In the genomic region with DNA sequence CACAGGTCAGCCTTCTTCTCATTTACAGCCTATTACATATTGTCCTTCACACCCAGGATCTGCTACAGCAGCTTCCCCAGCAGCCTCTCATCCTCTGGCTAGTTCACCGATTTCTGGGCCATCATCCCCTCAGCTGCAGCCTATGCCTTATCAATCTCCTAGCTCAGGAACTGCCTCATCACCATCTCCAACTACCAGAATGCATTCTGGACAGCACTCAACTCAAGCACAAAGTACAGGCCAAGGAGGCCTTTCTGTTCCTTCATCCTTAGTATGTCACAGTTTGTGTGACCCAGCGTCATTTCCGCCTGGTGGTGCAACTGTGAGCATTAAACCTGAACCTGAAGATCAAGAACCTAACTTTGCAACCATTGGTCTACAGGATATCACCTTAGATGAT, we compare ENCODE assay signal across 14 mouse cellular contexts. TPM values are rescaled to one million over a fixed set of nuclear protein-coding genes. Genes with fewer than 3 reads are reported as not detected.
DNase-seq lines count a peak whose midpoint lies in the region; ATAC-seq lines count a peak whose summit lies in the region.
"Had no signal": no experiment of that assay in that cellular context is flagged by ENCODE, and none has a peak within 500 bp of the region (broad histone marks: within the 10 kb centered on the region; RNA-seq: fewer than 3 reads in every experiment).

No protein-coding gene starts in this region.

- no peaks in the 10 kb centered on the region for H3K9me3 ChIP-seq in hindbrain, embryonic 11.5 days (ENCODE audit: control insufficient read depth, low read length)
- H3K9me3 ChIP-seq: forebrain, embryonic 10.5 days; hindbrain, embryonic 12.5 days; liver, embryonic 12.5 days had no signal

- no peak overlapping the region for H3K9ac ChIP-seq in hindbrain, embryonic 11.5 days (ENCODE audit: low read depth, low read length)
- H3K9ac ChIP-seq: hindbrain, embryonic 12.5 days; liver, embryonic 12.5 days had no signal

- peaks cover 8% of the 10 kb centered on the region for H3K36me3 ChIP-seq in hindbrain, embryonic 11.5 days (ENCODE audit: control insufficient read depth, insufficient read depth, low read length)

- ATAC-seq in hindbrain, embryonic 11.5 days (ENCODE audit: low FRiP score): no peak
- ATAC-seq: inflammation-experienced regulatory T-cells, adult 6 months; liver, embryonic 12.5 days; midbrain, embryonic 16.5 days had no signal

- H3K4me1 ChIP-seq in hindbrain, embryonic 11.5 days (replicated peaks; ENCODE audit: control insufficient read depth, insufficient read depth, low read length): no peaks in the 10 kb centered on the region
- H3K4me1 ChIP-seq: forebrain, embryonic 10.5 days; hindbrain, embryonic 12.5 days; liver, embryonic 12.5 days had no signal

- over 99% methylated on average over 3 of the region's 3 CpGs for WGBS in hindbrain, embryonic 11.5 days

- no peak overlapping the region for H3K4me3 ChIP-seq in hindbrain, embryonic 11.5 days (ENCODE audit: low read depth, low read length)
- H3K4me3 ChIP-seq: forebrain, embryonic 10.5 days; hindbrain, embryonic 12.5 days; liver, embryonic 12.5 days had no signal

- DNase-seq in cerebellum, postnatal 4 days (ENCODE audit: low spot score in 2 of 2): peak; percentile 14 to 26
- DNase-seq in cerebellum, postnatal 10 days: no peak
- DNase-seq in layer of hippocampus, adult 11-12 months (ENCODE audit: low spot score): peak; percentile 17
- DNase-seq in layer of hippocampus, adult 9-11 months: no peak
- DNase-seq in thymus, postnatal 4 days: peak; percentile 53
- DNase-seq in thymus, postnatal 25 days: no peak
- DNase-seq in urinary bladder, postnatal 14 days (ENCODE audit: low spot score): peak; percentile 29
- no peak for DNase-seq in hindbrain, embryonic 11.5 days (ENCODE audit: low spot score)
- DNase-seq: cerebellum, adult 9-10 months had no signal

- no peaks in the 10 kb centered on the region for H3K27me3 ChIP-seq in hindbrain, embryonic 11.5 days (ENCODE audit: control insufficient read depth, insufficient read depth, low read length)
- H3K27me3 ChIP-seq: hindbrain, embryonic 12.5 days; liver, embryonic 12.5 days had no signal

- H3K27ac ChIP-seq in hindbrain, embryonic 11.5 days (ENCODE audit: low read depth, low read length): no peak overlapping the region
- H3K27ac ChIP-seq: forebrain, embryonic 10.5 days; hindbrain, embryonic 12.5 days; liver, embryonic 12.5 days had no signal

- H3K4me2 ChIP-seq in hindbrain, embryonic 11.5 days (replicated peaks; ENCODE audit: low read depth, low read length): no peak overlapping the region
- H3K4me2 ChIP-seq: hindbrain, embryonic 12.5 days; liver, embryonic 12.5 days had no signal

RNA-seq across cellular contexts. Expression of a gene that starts 28.0 kb away (rescaled TPM):
- polyA plus RNA-seq in hindbrain, embryonic 11.5 days (2014; fragmentation: Nextera tagmentation; extraction: Ambion mirVana): 1.5 and 2.1 TPM in 2 replicates

RNA-seq across cellular contexts. Expression of a gene that starts 41.5 kb away (rescaled TPM):
- 4.4 and 5.2 TPM in 2 replicates for polyA plus RNA-seq in hindbrain, embryonic 11.5 days (2014; fragmentation: Nextera tagmentation; extraction: Ambion mirVana)

RNA-seq across cellular contexts. Expression of a gene that starts 50.1 kb away (rescaled TPM):
- polyA plus RNA-seq in hindbrain, embryonic 11.5 days (2014; fragmentation: Nextera tagmentation; extraction: Ambion mirVana): 4.2 and 8.1 TPM in 2 replicates

RNA-seq across cellular contexts. Expression of a gene that starts 59.9 kb away (rescaled TPM):
- 84.4 and 88.9 TPM in 2 replicates for polyA plus RNA-seq in hindbrain, embryonic 11.5 days (2014; fragmentation: Nextera tagmentation; extraction: Ambion mirVana)

Comparison
In these comparisons a context has a peak if more than half of its experiments do, and no peak if none do; other contexts are left out.
1. DNase-seq: peak in cerebellum, postnatal 4 days (2 of 2), layer of hippocampus, adult 11-12 months (single experiment), thymus, postnatal 4 days (single experiment) and urinary bladder, postnatal 14 days (single experiment); none in cerebellum, postnatal 10 days (0 of 2), layer of hippocampus, adult 9-11 months (single experiment), thymus, postnatal 25 days (single experiment) and hindbrain, embryonic 11.5 days (single experiment).